Mouse (Mus musculus) layer of hippocampus, postnatal 36 days (tissue): Measurements from ENCODE around the gene Vpreb2. TPM values are rescaled to one million over a fixed set of nuclear protein-coding genes. Genes with fewer than 3 reads are reported as not detected.
"Not testable (repeated sequence)": the region's sequence is repeated elsewhere in the genome, so short reads cannot be mapped to it uniquely, and the experiment has no call there.

Experiments used
- DNase-seq, 2 experiments: peaks; one replicate each; pipeline ENCODE4 v3.0.0; 2022
- total RNA-seq, 2 experiments: library from RNA; stranded (reverse); gene quantifications; 2 replicates each; pipeline ENCODE4 v1.2.3; 2021

Vpreb2 gene
- total RNA-seq, result not detected

DNA sequence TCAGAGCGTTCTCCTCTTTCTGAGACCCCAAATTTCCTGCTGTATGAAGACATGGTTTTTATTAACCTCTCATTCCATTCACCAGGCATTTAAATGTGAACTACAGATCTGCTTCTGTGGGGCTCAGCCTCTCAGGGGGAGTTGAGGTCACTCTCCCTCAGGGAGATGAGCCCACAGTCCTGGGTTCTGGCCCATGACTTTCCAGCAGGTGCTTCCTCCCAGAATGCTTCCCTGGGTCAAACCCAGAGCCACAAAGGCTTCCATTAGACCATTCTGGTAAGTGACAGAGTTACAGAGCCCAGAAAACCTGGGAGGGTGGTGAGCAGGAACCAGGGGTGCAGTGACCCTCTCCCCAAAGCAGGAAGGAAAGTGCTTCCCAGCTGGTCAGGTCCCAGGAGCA lies at the start of gene Vpreb2:
Gene Vpreb2 (plus strand): TSS at position 301 of the 400 bp plus-strand sequence.
- DNase-seq, result no peak

GRCm38 (mm10) chr16:17931906-17932460 lies 48.2 kb upstream of the Vpreb2 start:
- DNase-seq, result no peak

DNA sequence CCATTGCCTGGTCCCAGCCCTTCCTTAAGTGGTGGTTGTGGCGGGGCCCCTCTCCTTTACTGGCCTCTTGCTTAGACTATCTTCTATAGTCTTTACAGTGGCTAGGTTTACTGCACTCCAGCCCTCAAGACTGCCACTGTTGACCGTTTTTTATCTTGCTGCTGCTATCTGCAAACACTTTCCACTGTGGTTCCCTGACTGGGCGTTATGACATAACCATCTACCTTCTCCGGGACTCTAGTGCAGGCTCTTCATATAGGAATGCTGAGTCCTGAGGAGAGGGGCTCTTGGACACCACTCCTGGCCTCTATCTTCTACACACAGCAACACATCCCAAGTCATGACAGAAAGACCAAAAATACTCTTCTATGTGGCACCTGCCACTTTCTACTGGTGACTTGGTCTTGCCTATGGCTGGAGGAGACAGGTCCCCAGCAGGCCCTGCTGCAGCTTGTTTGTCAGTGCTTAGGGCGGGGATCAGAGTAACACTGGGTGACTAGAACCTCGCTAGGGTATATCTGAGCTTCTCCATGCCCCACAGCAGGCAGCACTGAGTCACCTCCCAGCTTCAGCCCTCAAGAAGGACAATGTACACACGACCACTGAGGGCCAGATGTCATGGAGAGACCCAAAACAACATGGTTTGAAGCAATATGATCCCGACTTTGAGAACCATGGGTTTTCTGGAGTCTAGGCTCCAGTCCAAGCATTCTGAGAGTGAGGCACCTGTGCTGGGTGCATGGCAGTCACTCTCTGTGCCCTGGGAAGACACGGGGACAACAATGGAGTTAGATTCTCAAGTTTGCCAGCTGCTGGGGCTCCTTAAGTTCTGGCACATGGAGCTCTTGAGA lies 46.4 kb upstream of the Vpreb2 start:
- no peak for DNase-seq

DNA sequence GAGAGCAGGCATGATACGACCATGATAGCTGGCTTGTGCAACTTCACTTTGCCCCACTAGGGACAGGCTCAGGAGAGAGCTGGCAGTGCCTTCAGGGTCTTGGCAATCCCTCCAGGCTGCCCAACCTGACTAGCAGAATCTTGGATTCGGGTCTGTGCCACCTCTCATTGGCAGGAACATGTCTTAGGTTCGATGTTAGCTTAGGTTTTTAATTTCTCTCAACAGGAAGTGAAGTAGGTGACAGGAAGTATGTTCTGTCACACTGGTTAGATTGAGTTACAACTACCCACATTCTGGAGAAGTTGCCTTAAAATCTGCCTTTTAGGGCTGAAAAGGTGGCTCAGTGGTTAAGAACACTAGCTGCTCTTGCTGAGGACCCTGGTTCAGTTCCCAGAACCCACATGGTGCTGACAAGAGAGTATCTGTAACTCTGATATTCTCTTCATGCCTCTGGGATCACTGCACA lies 45.8 kb upstream of the Vpreb2 start:
- no peak for DNase-seq

- DNase-seq, result no peak
These were observed 43.5 kb upstream of the Vpreb2 start for GRCm38 (mm10) chr16:17936776-17937175.

DNA sequence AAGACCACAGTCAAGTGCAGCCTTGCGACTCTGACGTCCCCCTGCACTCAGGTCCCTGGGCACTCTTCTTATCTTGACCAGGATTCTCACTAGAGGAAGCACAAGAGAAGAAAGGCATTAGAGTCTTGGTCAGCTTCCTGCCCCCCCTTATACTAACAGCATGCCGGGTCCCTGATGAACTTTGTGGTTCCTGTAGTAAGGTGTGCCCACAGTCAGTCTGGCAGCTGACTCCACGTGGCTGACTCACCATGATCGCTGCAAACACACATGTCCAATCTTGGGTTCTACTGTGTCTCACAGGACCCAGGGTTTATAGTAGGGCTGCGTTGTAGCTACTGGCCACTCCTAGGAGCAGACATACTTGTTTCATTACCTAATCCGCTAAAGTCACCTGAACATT lies 42.0 kb upstream of the Vpreb2 start:
- no peak for DNase-seq

DNA sequence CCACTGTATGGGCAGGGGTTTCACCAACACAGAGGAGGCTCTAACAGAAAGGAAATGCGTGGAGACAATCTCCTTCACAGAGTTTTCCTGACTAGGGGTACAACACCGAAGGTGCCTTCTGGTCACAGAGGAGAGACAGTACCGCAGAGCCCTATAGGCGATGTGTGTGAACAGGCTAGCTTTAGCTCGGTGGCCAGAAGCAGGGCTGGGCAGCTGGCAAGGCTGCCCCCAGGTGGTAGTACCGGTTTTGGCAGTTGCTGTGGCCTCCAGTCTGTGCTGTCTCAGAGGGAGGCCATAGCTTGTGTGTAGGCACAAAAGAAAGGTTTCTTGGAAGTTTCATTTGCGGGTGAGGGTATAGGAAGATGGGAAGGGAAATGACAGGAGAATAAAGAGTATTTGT lies 41.4 kb upstream of the Vpreb2 start:
- DNase-seq, result no peak

DNA sequence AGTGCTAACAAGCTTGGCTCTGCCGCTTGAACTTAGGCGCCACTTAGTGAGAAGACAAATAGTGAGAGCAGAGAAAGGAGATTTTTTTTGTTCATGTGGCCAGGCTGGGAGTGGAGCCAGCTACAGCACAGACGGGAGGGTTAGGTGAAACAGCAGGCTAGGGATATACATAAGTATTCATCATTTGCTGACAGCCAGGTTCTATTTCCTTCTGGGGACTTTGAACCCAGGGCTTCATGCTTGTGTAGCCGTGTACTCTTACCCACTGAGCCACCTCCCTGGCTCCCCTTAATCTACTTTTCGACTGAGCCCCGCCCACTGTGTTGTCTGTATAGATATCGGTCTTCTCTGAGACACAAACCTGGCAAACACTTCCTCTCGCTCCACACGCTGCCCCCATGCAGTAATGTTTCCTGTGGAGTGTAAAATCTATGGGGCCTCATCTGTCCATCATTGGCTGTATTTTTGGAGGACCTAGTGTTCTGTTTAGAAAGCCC lies 40.9 kb upstream of the Vpreb2 start:
- DNase-seq, result no peak

- no peak for DNase-seq
These were observed 36.8 kb upstream of the Vpreb2 start for GRCm38 (mm10) chr16:17943466-17943865.

- no peak for DNase-seq
These were observed 35.0 kb upstream of the Vpreb2 start for GRCm38 (mm10) chr16:17945081-17945831.

- no peak for DNase-seq
These were observed 30.8 kb upstream of the Vpreb2 start for GRCm38 (mm10) chr16:17949421-17949877.

DNA sequence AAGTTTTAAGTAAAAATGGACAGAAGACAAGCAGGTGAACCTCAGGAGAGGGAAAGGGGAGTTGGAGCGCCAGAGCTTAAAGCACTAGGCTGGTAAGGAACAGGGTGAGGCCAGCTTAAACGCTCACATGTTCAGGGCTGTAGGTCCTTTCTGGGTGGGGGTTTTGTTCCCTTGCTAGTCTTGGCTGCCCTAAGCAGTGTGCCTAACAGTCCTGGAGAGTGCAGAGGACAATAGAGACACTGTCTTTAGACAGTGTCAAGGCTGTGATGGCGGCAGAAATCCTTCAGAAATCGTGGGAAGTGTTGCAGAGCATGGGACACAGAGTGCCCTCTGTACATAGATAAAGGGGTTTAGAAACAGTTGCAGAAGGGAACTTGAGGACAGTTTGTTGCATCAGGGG lies 30.2 kb upstream of the Vpreb2 start:
- DNase-seq, result no peak

- DNase-seq, result no peak
These were observed 28.6 kb upstream of the Vpreb2 start for GRCm38 (mm10) chr16:17951618-17952017.

DNA sequence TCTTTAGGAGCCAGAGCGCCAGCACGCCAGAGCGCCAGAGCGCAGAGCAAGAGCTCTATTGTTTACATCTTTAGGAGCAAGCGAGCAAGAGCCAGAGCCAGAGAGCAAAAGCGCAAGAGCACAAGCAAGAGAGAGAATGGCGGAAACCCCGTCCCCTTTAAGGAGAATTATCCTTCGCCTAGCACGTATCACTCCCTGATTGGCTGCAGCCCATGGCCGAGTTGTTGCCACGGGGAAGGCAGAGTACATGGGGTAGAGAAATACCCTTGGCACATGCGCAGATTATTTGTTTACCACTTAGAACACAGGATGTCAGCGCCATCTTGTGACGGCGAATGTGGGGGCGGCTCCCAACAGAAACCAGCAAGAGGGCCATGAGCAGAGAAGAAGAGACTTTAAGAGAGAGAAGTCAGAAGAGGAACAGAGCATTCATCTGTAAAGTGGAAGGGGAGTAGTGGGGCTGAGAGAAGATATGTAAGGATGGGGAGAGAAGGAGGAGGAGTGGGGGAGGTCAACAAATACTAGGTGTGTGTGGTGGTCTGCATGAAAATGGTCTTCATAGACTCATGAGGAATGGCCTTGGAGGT lies 24.1 kb upstream of the Vpreb2 start:
- not testable (repeated sequence) for DNase-seq

DNA sequence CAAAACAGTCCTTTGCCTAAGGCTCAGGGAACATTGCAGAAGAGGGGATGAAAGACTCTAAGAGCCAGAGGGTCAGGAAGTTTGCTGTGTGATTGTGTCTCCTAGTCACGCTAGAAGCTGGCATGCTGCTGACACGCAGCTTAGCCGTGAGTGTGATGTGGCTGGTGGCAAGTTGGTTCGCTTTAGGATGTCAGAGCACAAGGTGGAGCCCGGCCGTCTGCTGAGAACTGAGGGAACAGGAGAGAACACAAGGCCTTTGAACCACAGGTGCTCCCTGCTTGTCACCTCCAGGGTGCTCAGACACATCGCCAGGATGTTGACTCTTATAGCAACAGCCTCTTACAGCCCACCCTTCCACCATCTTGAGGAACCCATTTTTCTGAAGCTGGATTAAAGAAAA lies 18.1 kb upstream of the Vpreb2 start:
- DNase-seq, result no peak

DNA sequence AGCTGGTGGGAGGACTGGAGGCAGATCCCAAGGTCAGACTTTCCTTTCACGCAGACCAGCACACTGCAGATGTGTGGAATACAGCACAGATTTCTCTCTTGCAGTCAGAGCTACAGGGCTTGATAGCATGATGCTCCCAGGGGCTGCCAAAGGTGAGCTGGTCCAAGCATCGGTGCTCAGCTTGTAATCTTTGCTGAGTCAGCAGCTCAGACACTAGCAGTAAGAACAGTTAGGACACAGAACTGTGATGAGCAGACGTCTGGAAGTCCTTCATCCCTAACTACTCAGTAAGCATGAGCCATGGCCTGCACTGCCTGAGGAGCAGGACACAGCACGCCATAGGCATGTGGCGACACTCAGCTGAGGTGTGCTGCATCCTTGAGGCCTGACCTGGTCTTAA lies 8.4 kb upstream of the Vpreb2 start:
- no peak for DNase-seq

DNA sequence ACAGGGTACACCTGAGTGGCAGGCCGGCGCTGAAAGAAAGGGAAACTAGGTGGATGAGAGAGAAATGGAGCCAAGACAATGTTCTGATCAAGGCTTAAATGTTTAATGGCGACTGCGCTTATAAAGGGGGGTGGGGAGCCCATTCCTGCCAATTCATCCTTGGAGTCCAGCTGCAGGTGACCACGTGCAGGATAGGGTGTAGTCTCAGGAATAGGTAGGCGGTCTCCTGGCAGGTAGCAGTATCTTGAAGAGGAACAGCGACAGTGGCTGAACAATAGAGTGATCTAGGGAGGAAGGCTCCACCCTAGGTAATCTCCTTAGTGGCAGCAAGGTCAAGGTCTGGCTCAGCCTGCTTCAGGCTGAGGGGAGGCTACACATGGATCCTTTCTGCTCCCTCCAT lies 2.4 kb upstream of the Vpreb2 start:
- not testable (repeated sequence) for DNase-seq

GRCm38 (mm10) chr16:17983201-17983600 lies 3.0 kb downstream of the Vpreb2 start:
- DNase-seq, result no peak

- no peak for DNase-seq
These were observed 4.0 kb downstream of the Vpreb2 start for GRCm38 (mm10) chr16:17984231-17984630.

DNA sequence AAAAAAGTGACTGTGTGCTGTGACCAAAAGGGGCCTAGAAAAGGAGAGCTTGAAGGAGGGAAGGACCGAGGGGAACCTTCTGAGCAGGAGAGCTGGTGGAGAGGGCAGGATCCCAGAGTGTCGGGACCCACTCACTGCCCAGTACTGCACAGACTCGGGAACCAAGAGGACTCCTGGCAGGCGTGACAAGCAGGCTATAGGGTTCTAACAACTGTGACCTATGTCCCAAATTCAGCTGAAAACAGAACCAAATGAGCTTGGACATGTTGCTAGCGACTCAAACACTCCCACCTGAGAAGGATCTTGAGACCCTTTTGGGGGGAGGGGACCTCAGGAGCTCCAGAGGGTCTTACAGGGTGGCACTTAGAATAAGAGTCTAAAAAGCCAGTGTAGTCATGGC lies 4.8 kb downstream of the Vpreb2 start:
- DNase-seq, result no peak

GRCm38 (mm10) chr16:17986456-17987132 lies 6.4 kb downstream of the Vpreb2 start:
- peak; percentile 25 to 32 for DNase-seq

GRCm38 (mm10) chr16:17987703-17988102 lies 7.5 kb downstream of the Vpreb2 start:
- DNase-seq, result no peak
